Mouse (Mus musculus): ENCODE results near the gene 9430097D07Rik. TPM values are rescaled to one million over a fixed set of nuclear protein-coding genes. Genes with fewer than 3 reads are reported as not detected.

Gene 9430097D07Rik
- total RNA-seq, 4 experiments from 2014 or later: not detected

DNA sequence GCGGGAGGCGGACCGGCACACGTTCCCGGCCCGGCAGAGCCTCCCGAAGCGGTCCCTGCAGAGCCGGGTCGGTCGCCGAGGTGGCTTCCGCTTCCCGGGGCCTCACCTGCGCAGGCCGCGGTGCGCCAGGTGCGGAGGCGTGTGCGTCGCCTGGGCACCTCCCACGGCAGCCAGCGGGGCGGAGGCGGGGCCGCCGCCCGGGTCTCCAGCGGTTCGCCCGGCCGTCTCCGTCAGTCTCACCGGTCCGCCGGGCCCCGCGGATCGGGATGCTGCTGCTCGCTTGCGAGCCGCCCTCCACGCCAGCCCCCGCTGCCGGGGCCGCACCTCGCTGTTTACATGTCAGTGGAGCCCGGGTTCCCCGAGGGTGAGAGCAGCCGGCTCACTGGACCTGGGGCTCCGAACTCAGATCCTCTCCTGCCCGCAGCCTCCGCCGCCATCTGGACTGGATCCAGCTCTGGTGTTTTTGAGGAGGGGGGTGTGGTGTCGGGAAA, 39.9 kb downstream of the 9430097D07Rik start:
- DNase-seq (ENCODE audit: low spot score): no peak

DNA sequence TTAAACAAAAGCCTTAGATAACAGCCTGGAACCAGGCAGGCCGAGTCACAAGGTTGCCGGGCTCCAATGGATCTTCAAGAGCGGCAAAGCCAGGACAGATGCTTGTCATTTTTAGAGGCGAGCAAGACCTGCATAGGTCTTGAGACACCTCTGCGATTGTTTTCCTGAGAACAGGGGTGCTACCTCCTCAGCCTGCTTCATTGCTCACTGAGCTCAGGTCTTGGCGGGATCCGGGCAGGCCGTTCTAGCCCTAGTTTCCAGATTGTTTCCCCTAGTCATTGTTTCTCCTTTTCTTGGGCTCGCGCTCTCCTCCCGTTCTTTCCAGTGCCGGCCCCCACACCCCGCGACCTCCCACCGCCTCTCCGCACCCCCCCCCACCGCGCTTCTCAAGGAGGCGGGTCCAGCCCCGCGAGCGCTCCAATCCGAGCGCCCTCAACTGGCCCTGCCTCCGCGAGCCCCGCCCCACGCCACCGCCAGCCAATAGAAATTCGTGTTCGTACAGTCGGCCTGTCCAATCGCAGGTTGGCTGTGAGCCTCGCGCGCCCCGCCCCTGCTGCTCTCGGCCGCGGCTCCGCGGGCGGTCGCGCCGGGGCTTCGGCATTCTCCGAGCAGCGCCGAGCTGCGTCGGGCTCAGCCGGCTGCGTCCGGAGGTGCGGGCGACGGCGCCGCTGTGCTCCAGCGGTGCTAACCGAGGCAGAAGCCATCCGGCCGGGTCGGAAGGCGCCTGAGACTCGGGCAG, 40.6 kb downstream of the 9430097D07Rik start, which contains the start of gene Fam102a:
Gene Fam102a (plus strand): TSS at position 600 of the 739 bp plus-strand sequence.
- DNase-seq (ENCODE audit: low spot score): peak; percentile 97

DNA sequence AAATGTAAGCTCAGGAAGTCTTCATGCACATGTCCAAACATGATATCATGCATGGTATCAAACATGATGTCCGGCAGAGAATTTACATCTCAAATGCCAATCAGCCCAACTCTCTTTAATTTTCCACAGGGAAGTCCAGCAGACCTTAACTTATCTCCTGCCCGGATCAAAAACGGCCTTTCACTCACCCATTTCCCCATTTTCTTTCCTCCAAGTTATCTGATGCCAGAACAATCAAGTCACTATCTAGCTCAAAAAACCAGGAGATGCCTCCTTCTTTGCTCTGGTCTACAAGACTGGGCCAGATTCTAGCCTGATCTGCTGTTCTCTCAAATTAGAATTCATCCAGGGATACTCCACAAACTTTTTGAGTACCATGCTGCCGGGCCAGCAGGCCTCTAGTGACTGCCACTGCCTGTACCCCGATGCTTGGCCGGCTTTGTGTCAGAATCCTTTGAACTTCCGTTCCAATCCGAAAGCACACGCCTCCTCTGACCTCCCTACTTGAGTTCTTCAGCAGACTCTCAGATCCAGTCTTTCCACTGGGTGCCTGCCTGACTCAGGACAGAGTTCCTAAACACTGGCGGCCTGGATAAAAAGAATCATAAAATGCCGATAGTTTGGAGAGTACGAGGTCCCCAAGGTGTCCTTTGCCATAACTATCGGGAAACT, 41.3 kb downstream of the 9430097D07Rik start:
- DNase-seq (ENCODE audit: low spot score): peak; percentile 68

DNA sequence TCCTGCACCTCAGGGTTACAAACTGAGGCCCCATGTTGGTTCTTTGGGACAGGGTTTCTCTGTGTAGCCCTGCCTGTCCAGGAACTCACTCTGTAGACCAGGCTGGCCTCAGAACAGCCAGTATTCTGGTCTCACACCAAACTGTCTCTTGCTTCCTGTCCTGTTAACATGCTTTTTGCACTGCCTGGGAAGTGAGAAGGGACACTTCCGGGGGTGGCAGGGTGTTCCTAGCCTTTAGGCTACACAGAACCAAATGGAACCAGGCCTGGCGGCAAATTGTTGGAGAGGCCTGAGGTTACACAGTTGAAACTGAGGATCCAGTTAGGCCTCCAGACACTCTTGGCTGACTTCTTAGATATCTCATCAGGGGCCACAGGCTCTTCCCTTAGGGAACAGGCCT, 42.3 kb downstream of the 9430097D07Rik start:
- DNase-seq (ENCODE audit: low spot score): no peak

DNA sequence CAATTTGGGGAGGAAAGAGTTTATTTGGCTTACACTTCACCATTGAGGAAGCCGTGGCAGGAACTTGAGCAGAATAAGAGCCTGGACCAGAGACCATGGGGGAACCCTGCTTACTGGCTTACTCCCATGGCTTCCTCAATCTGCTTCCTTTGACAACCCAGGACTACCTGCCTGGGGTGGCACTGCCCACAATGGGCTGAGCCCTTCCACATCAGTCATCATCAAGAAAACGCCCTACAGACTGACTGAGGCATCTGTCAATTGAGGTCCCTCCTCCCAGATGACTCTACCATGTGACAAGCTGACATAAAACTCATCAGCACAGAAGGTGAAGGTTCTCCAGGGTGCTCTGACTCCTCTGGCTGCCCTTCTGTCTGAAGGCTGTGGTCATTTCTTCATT, 45.0 kb downstream of the 9430097D07Rik start:
- DNase-seq (ENCODE audit: low spot score): no peak

DNA sequence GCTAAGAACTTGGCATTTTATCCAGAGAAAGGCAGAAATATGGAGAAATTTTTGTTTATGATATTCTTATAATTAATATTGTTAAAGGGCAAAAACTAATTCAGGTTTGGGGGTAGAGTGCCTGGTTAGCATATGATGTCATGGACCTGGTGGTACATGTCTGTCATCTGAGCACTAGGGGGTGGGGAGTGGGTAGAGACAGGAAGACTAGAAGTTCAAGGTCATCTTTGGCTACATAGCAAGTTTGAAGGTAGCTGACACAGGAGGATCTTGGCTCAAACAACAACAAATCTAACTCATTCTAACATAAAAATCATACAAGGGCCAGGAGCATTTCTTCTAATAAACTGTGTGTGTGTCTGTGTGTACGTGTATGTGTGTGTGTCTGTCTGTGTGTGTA, 47.2 kb downstream of the 9430097D07Rik start:
- DNase-seq (ENCODE audit: low spot score): no peak

DNA sequence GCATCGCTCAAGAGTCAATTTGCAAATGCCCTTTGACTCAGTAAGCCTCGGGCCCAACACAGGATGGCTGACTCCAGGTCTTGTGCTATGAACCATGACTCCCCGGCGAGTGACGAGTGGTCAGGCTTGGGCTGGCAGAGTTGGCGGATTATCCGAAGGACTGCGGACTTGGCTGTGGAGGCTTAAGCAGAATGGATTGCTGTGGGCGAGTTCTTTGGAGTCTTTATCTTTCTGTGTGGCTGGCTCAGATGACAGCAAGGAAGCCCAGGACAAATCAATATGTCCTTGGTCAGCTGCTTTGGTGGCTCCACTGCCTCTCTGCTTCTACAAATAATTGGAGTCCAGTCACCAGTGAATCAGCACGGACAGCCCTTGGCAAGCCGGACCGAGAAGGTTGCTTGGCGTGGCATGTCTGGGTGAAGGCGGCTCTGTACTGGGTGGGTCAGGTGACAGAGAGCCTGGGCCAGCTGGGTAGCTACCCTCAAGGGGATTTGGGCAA, 48.0 kb downstream of the 9430097D07Rik start:
- no peak for DNase-seq (ENCODE audit: low spot score)

DNA sequence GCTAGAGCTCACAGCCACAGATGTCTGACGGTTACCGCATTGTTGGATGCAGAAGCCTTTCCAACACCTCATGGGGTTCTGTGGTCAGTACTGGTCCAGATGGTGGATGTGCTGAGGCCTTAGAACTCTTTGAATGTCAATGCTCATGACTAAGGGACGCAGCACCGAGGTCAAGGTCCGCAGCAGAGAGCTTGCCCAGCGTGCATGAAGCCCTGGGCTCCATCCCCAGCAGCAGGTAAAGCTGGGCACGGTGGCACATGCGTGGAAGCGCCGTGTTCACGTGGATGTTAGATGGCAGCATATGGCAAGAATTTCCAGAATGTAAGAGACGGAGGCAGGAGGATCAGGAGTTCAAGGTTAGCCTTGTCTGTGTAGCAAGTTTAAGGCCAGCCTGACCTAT, 49.7 kb downstream of the 9430097D07Rik start:
- DNase-seq (ENCODE audit: low spot score): no peak

DNA sequence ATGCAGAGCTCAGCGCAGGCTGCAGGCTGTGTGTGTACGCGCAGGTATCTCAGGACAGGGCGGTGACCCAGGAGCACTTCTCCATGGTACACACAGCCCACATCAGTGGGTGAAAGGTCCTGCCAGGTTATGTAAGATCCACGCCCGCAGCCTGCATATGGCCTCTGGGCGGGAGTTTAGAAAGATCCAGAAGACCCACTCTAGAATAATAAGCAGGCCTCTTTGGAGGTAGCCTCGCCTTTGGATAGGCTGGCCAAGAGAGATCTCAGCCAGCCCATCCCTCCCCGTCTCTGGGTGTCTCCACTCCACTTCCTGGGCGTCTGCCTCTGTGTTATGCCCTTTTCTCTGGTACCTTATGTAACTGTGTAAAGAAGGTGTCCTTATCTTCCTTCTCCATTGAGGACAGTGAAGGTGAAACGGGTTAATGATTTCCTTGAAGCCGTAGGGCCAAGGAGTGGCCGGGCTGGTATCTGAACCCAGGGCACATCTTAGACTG, 50.9 kb downstream of the 9430097D07Rik start:
- DNase-seq (ENCODE audit: low spot score): no peak

Other genes starting within 250 kb of the 9430097D07Rik start
- gene Ciz1, start 223.4 kb downstream of the 9430097D07Rik start, total RNA-seq (2022): 10 to 100 TPM; 25.8 to 34.9 (median 28.0) TPM
- gene Dnm1, start 222.3 kb downstream of the 9430097D07Rik start, total RNA-seq (2022): 1 to 10 TPM; 3.5 to 7.5 (median 4.6) TPM
- gene 1110008P14Rik, start 193.7 kb downstream of the 9430097D07Rik start, total RNA-seq (2022): 10 to 100 TPM; 43.8 to 49.1 (median 45.3) TPM
- gene Lcn2, start 187.4 kb downstream of the 9430097D07Rik start, total RNA-seq (2022): 1 to 10 TPM; 3.7 to 7.2 (median 6.4) TPM
- gene Ptges2, start 179.8 kb downstream of the 9430097D07Rik start, total RNA-seq (2022): 10 to 100 TPM; 58.8 to 71.3 (median 63.6) TPM
- gene Naif1, start 125.2 kb downstream of the 9430097D07Rik start, total RNA-seq (2022): 1 to 10 TPM; 3.4 to 4.4 (median 3.5) TPM
- 1 to 10 TPM; 6.4 to 7.8 (median 7.0) TPM for gene Slc25a25, start 124.2 kb downstream of the 9430097D07Rik start, total RNA-seq (2022)
- 10 to 100 TPM in 1 of 4 experiments, 1 to 10 TPM in 3; 6.8 to 10.9 (median 8.6) TPM for gene Fam102a, start 40.4 kb downstream of the 9430097D07Rik start, total RNA-seq (2022)
- gene Dpm2, start 4.8 kb downstream of the 9430097D07Rik start, total RNA-seq (2022): 10 to 100 TPM; 16.5 to 22.2 (median 18.6) TPM
- under 1 TPM in 1 of 4 experiments, not detected in 3; 0.34 TPM for gene Pip5kl1, start 887 bp downstream of the 9430097D07Rik start, total RNA-seq (2022)
- gene St6galnac4, start 11.4 kb upstream of the 9430097D07Rik start, total RNA-seq (2022): 10 to 100 TPM; 15.6 to 23.2 (median 20.7) TPM
- 100 to 1,000 TPM; 102 to 131 (median 114) TPM for gene St6galnac6, start 24.0 kb upstream of the 9430097D07Rik start, total RNA-seq (2022)
- gene Ak1, start 46.1 kb upstream of the 9430097D07Rik start, total RNA-seq (2022): 100 to 1,000 TPM; 656 to 809 (median 697) TPM
- 100 to 1,000 TPM; 111 to 143 (median 126) TPM for gene Eng, start 70.9 kb upstream of the 9430097D07Rik start, total RNA-seq (2022)
- 1 to 10 TPM; 5.5 to 6.0 (median 5.8) TPM for gene Fpgs, start 128.5 kb upstream of the 9430097D07Rik start, total RNA-seq (2022)
- 10 to 100 TPM; 23.3 to 27.1 (median 25.7) TPM for gene Cdk9, start 137.4 kb upstream of the 9430097D07Rik start, total RNA-seq (2022)
- 10 to 100 TPM; 16.4 to 28.8 (median 21.7) TPM for gene Sh2d3c, start 145.4 kb upstream of the 9430097D07Rik start, total RNA-seq (2022)
- gene 6330409D20Rik, start 165.3 kb upstream of the 9430097D07Rik start, total RNA-seq (2022): not detected
- gene Tor2a, start 181.6 kb upstream of the 9430097D07Rik start, total RNA-seq (2022): 10 to 100 TPM in 1 of 4 experiments, 1 to 10 TPM in 3; 7.8 to 10.1 (median 8.2) TPM
- under 1 TPM in 1 of 4 experiments, not detected in 3; 0.19 TPM for gene Ttc16, start 199.9 kb upstream of the 9430097D07Rik start, total RNA-seq (2022)
- gene Ptrh1, start 200.1 kb upstream of the 9430097D07Rik start, total RNA-seq (2022): 1 to 10 TPM; 2.7 to 4.0 (median 3.2) TPM
- not detected for gene Cfap157, start 208.7 kb upstream of the 9430097D07Rik start, total RNA-seq (2022)

Measured in heart, adult 8-10 months (tissue).